Mouse (Mus musculus) erythroblast, embryonic 14.5 days (primary cell): ENCODE measurements around the gene Urb2. TPM values are rescaled to one million over a fixed set of nuclear protein-coding genes. Genes with fewer than 3 reads are reported as not detected.

Source experiments
- H3K27me3 ChIP-seq: 2 replicates; pipeline ENCODE4 v1.6.1; 2012; ENCODE audit warnings: inconsistent platforms; ENCODE audit not compliant: control insufficient read depth
- H3K36me3 ChIP-seq: 2 replicates; pipeline ENCODE4 v1.6.1; 2012; ENCODE audit warnings: mild to moderate bottlenecking, inconsistent platforms; ENCODE audit not compliant: control insufficient read depth
- H3K4me1 ChIP-seq: 2 replicates; pipeline ENCODE4 v1.6.1; 2012; ENCODE audit warnings: inconsistent platforms; ENCODE audit not compliant: control insufficient read depth
- H3K4me3 ChIP-seq: replicated peaks from 2 replicates; pipeline ENCODE3; 2012; ENCODE audit warnings: moderate library complexity, mild to moderate bottlenecking, inconsistent platforms
- H3K9me3 ChIP-seq: 2 replicates; pipeline ENCODE4 v1.6.1; 2012; ENCODE audit warnings: low read length, inconsistent platforms, mixed read lengths; ENCODE audit not compliant: control insufficient read depth
- GATA1 ChIP-seq: IDR thresholded peaks from 2 replicates; pipeline ENCODE4 v1.6.1; 2012; ENCODE audit warnings: low read length, inconsistent platforms, mixed read lengths
- TAL1 ChIP-seq: IDR thresholded peaks from 3 replicates; pipeline ENCODE4 v1.6.1; 2012; ENCODE audit warnings: low read length, inconsistent platforms, mixed read lengths
- polyA plus RNA-seq: library from polyadenylated mRNA; stranded (reverse); fragments of >175 nt; gene quantifications from 2 replicates; pipeline ENCODE4 v1.2.3, GENCODE M21; 2012

The Urb2 gene
- polyA plus RNA-seq, 1 experiment = 0.09 TPM

DNA sequence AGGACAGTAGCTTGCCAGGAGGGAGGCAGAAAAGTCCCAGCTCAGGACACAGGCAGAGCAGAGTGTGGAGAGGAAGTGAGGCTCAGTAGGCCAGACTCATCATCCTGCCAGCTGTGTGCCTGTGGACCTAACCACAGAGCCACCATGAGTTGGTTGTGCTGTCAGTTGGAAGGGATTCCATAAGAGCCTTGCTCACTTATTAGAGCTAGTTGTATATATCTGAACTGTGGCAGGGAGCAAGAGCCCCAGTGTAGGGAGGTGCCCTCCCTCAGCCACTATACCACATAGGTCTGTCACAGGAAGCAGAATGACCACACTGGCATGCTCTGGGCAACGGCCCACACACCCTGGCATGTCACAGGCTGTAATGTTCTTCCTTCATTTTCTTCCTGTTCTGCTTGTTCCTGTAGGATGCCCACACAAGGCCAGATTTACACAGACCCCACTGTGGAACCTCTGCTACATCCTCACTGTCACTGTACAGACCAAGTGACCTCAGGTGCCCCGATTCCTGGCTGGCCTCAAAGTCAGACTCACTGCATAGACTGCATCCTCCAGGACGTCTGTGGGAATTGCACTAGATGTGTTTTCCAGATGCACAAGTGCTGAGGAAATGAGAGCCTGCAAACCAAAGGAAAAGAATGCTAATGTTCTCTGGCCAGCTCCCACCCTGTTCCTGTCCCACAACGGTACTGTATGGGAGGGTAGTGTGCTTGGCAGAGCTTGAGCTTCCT lies 45.2 kb downstream of the Urb2 start:
- Histone ChIP-seq H3K36me3 (no peaks in the 10 kb centered on the region), H3K4me1 (no peaks in the 10 kb centered on the region), H3K4me3 (no peak overlapping the region), H3K27me3 (no peaks in the 10 kb centered on the region), H3K9me3 (no peaks in the 10 kb centered on the region)
- TF ChIP-seq TAL1 = no peak
- no peak for TF ChIP-seq GATA1

- H3K9me3 ChIP-seq = no peaks in the 10 kb centered on the region
- no peak for TF ChIP-seq GATA1
- no peak for TF ChIP-seq TAL1
- no peaks in the 10 kb centered on the region for H3K4me1 ChIP-seq
- no peak overlapping the region for H3K4me3 ChIP-seq
- no peaks in the 10 kb centered on the region for H3K36me3 ChIP-seq
- no peaks in the 10 kb centered on the region for H3K27me3 ChIP-seq
These were observed 45.9 kb downstream of the Urb2 start for GRCm38 (mm10) chr8:124067059-124067750.

GRCm38 (mm10) chr8:124070363-124071324 lies 49.3 kb downstream of the Urb2 start:
- H3K9me3 ChIP-seq = no peaks in the 10 kb centered on the region
- no peaks in the 10 kb centered on the region for H3K4me1 ChIP-seq
- no peak overlapping the region for H3K4me3 ChIP-seq
- H3K27me3 ChIP-seq = no peaks in the 10 kb centered on the region
- TF ChIP-seq TAL1 (no peak), GATA1 (no peak)
- H3K36me3 ChIP-seq = no peaks in the 10 kb centered on the region

GRCm38 (mm10) chr8:124075977-124076376 lies 54.7 kb downstream of the Urb2 start:
- TF ChIP-seq TAL1 = no peak
- TF ChIP-seq GATA1 = no peak
- Histone ChIP-seq H3K4me1 (peaks cover 29% of the 10 kb centered on the region), H3K4me3 (no peak overlapping the region), H3K36me3 (no peaks in the 10 kb centered on the region), H3K9me3 (no peaks in the 10 kb centered on the region), H3K27me3 (no peaks in the 10 kb centered on the region)

- H3K9me3 ChIP-seq = no peaks in the 10 kb centered on the region
- TF ChIP-seq TAL1 = no peak
- H3K27me3 ChIP-seq = no peaks in the 10 kb centered on the region
- H3K4me1 ChIP-seq = peaks cover 29% of the 10 kb centered on the region
- H3K36me3 ChIP-seq = no peaks in the 10 kb centered on the region
- H3K4me3 ChIP-seq = no peak overlapping the region
These were observed 55.1 kb downstream of the Urb2 start for GRCm38 (mm10) chr8:124076416-124076815.

- H3K9me3 ChIP-seq = no peaks in the 10 kb centered on the region
- H3K4me1 ChIP-seq = peaks cover 29% of the 10 kb centered on the region
- TF ChIP-seq GATA1 (no peak), TAL1 (0 out of 3 replicates have a peak, but pooled peaks have one; percentile 25)
- peak overlapping the region; percentile 23 for H3K4me3 ChIP-seq
- H3K36me3 ChIP-seq = no peaks in the 10 kb centered on the region
- H3K27me3 ChIP-seq = no peaks in the 10 kb centered on the region
These were observed 56.1 kb downstream of the Urb2 start for GRCm38 (mm10) chr8:124077377-124077776.

DNA sequence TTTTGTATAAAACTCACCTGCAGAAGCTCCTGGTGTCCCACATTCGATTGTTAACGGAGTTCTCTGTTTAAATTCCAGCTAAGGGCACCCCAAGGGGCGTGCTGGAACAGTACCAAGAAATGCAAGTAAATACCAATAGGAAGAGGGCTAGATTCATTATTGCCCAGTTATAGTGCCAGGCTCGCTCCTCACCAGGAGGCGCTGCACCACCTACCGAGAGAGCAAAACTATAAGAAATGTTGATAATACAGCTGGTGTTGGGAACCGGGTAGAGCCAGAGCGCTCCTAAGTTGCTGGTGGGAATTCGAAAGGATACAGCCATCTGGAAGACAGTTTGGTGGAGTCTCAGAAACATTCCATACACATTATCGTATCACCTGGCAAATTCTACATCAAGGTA lies 56.7 kb downstream of the Urb2 start:
- Histone ChIP-seq H3K9me3 (peaks cover 4% of the 10 kb centered on the region), H3K4me1 (peaks cover 29% of the 10 kb centered on the region)
- TF ChIP-seq GATA1 (no peak), TAL1 (no peak)

DNA sequence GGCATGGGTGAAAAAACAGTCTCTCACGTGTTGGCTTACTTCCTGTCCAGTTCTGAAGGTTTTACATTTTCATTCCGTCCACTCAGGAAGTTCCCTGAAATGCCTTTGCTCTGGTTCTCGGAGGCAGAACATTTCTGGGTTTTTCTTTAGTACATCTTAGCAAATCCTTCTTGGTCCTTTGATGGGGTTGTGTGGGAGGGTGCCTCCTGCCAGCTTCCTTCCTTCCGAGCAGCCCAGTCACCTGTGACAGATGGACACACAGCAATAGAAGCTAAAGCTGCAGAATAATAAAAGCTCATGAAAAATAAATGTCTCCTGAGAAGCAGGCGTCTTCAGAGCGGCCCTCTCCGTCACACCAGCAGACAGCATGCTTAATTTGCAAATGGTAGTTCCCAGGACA lies 57.7 kb downstream of the Urb2 start:
- TF ChIP-seq TAL1 = no peak
- TF ChIP-seq GATA1 = no peak
- H3K9me3 ChIP-seq = peaks cover 5% of the 10 kb centered on the region
- H3K27me3 ChIP-seq = no peaks in the 10 kb centered on the region
- no peak overlapping the region for H3K4me3 ChIP-seq
- peaks cover 29% of the 10 kb centered on the region for H3K4me1 ChIP-seq
- H3K36me3 ChIP-seq = no peaks in the 10 kb centered on the region

More for the DNA sequence above, 56.7 kb downstream of the Urb2 start:
- Histone ChIP-seq H3K27me3 (no peaks in the 10 kb centered on the region), H3K4me3 (no peak overlapping the region), H3K36me3 (no peaks in the 10 kb centered on the region)
